Mouse (Mus musculus) forebrain, embryonic 16.5 days (tissue): Measurements from ENCODE around the gene Tuba1c. TPM values are rescaled to one million over a fixed set of nuclear protein-coding genes. Genes with fewer than 3 reads are reported as not detected.
A peak's percentile ranks its signal among the peaks of the same experiment; 100 is the strongest.

Experiments
- ATAC-seq: fragments of 200-750 bp; cut with Nextera tagmentation; 2 replicates; pipeline ENCODE4 v1.8.0; 2017; ENCODE audit warnings: mild to moderate bottlenecking, moderate library complexity
- H3K27ac ChIP-seq: fragments of 300-500 bp; sonication (generic); 2 replicates; pipeline ENCODE4 v1.5.1; 2014; ENCODE audit warnings: low read length, control low read depth
- H3K27me3 ChIP-seq: fragments of 300-500 bp; sonication (generic); replicated peaks from 2 replicates; pipeline ENCODE4 v1.6.1; 2014; ENCODE audit warnings: low read length; ENCODE audit not compliant: control insufficient read depth, insufficient read depth
- H3K36me3 ChIP-seq: fragments of 300-500 bp; sonication (generic); 2 replicates; pipeline ENCODE4 v1.6.1; 2014; ENCODE audit not compliant: control insufficient read depth, insufficient read depth
- H3K4me1 ChIP-seq: fragments of 300-500 bp; sonication (generic); replicated peaks from 2 replicates; pipeline ENCODE4 v1.6.1; 2014; ENCODE audit warnings: low read length; ENCODE audit not compliant: control insufficient read depth, insufficient read depth
- H3K4me2 ChIP-seq: fragments of 300-500 bp; sonication (generic); 2 replicates; pipeline ENCODE4 v1.6.1; 2014; ENCODE audit warnings: mild to moderate bottlenecking, low read length, control low read depth
- H3K4me3 ChIP-seq: fragments of 300-500 bp; sonication (generic); replicated peaks from 2 replicates; pipeline ENCODE4 v1.5.1; 2014; ENCODE audit warnings: mild to moderate bottlenecking, low read length, control low read depth
- H3K9ac ChIP-seq: fragments of 300-500 bp; sonication (generic); replicated peaks from 2 replicates; pipeline ENCODE4 v1.6.1; 2014; ENCODE audit warnings: low read depth, low read length, control low read depth
- H3K9me3 ChIP-seq: fragments of 300-500 bp; sonication (generic); 2 replicates; pipeline ENCODE4 v1.6.1; 2016; ENCODE audit warnings: low read length; ENCODE audit not compliant: control insufficient read depth
- WGBS: fragments of 180-500 bp; shearing (Covaris S2); extraction: QIAGEN DNeasy Blood & Tissue Kit; methylation state at CpG from one replicate; pipeline ENCODE4 v1.1.7; 2014; 5-methylcytosine and 5-hydroxymethylcytosine counted together
- polyA plus RNA-seq: library from polyadenylated mRNA; unstranded; fragments of >200 nt; fragmentation: Nextera tagmentation; extraction: Ambion mirVana; gene quantifications from 2 replicates; pipeline ENCODE4 v1.2.1, GENCODE M21; 2015

Gene Tuba1c
- polyA plus RNA-seq, 1 experiment from 2014 or later, result 42.1 TPM

- no peaks in the 10 kb centered on the region for H3K36me3 ChIP-seq
- no peaks in the 10 kb centered on the region for H3K27me3 ChIP-seq
- H3K4me3 ChIP-seq, result no peak overlapping the region
- no peak overlapping the region for H3K9ac ChIP-seq
- H3K9me3 ChIP-seq, result no peaks in the 10 kb centered on the region
- WGBS, result 82% methylated on average over 9 of the region's 9 CpGs
- peaks cover 27% of the 10 kb centered on the region for H3K4me1 ChIP-seq
- H3K27ac ChIP-seq, result no peak overlapping the region
- no peak overlapping the region for H3K4me2 ChIP-seq
- ATAC-seq, result no peak
Observed at GRCm38 (mm10) chr15:98994957-98995520, 34.7 kb upstream of the Tuba1c start.

GRCm38 (mm10) chr15:98996840-98997239, 32.9 kb upstream of the Tuba1c start:
- Histone ChIP-seq H3K4me3 (no peak overlapping the region), H3K9me3 (no peaks in the 10 kb centered on the region), H3K4me1 (peaks cover 18% of the 10 kb centered on the region), H3K4me2 (no peak overlapping the region), H3K9ac (no peak overlapping the region), H3K36me3 (no peaks in the 10 kb centered on the region), H3K27ac (peak overlapping the region; percentile 26; the same call in 1 of the 2 replicates), H3K27me3 (no peaks in the 10 kb centered on the region)
- no peak for ATAC-seq
- WGBS, result 72% methylated on average over 7 of the region's 7 CpGs

- H3K9me3 ChIP-seq, result no peaks in the 10 kb centered on the region
- ATAC-seq, result no peak
Observed at GRCm38 (mm10) chr15:98997938-98998774, 31.5 kb upstream of the Tuba1c start.

GRCm38 (mm10) chr15:98998775-98999157, 30.9 kb upstream of the Tuba1c start:
- Histone ChIP-seq H3K36me3 (no peaks in the 10 kb centered on the region), H3K9me3 (no peaks in the 10 kb centered on the region), H3K4me3 (no peak overlapping the region), H3K27ac (no peak overlapping the region), H3K27me3 (no peaks in the 10 kb centered on the region), H3K9ac (no peak overlapping the region), H3K4me1 (peaks cover 13% of the 10 kb centered on the region; the same call in 1 of the 2 replicates), H3K4me2 (no peak overlapping the region)
- 43% methylated on average over 6 of the region's 6 CpGs for WGBS
- ATAC-seq, result no peak

More at GRCm38 (mm10) chr15:98997938-98998774, 31.5 kb upstream of the Tuba1c start:
- Histone ChIP-seq H3K4me3 (no peak overlapping the region), H3K9ac (no peak overlapping the region), H3K4me2 (no peak overlapping the region), H3K27me3 (no peaks in the 10 kb centered on the region), H3K27ac (no peak overlapping the region), H3K4me1 (peaks cover 13% of the 10 kb centered on the region; the same call in 1 of the 2 replicates), H3K36me3 (no peaks in the 10 kb centered on the region)
- 45% methylated on average over 13 of the region's 13 CpGs for WGBS

GRCm38 (mm10) chr15:99000535-99001283, 29.0 kb upstream of the Tuba1c start:
- Histone ChIP-seq H3K36me3 (no peaks in the 10 kb centered on the region), H3K4me2 (no peak overlapping the region), H3K4me1 (peaks cover 11% of the 10 kb centered on the region; the same call in 1 of the 2 replicates), H3K9me3 (no peaks in the 10 kb centered on the region), H3K27ac (no peak overlapping the region), H3K4me3 (no peak overlapping the region), H3K27me3 (no peaks in the 10 kb centered on the region), H3K9ac (no peak overlapping the region)
- WGBS, result 34% methylated on average over 14 of the region's 14 CpGs
- no peak for ATAC-seq

- ATAC-seq, result 0 out of 2 replicates have a peak, but pooled peaks have one; percentile 26
- peak overlapping the region; percentile 40; the same call in 1 of the 2 replicates for H3K9ac ChIP-seq
- H3K4me1 ChIP-seq, result peaks cover 11% of the 10 kb centered on the region; the same call in 1 of the 2 replicates
- H3K4me2 ChIP-seq, result peak overlapping the region; percentile 38
- H3K36me3 ChIP-seq, result no peaks in the 10 kb centered on the region
- 21% methylated on average over 17 of the region's 17 CpGs for WGBS
- H3K27me3 ChIP-seq, result no peaks in the 10 kb centered on the region
- H3K27ac ChIP-seq, result no peak overlapping the region
- no peaks in the 10 kb centered on the region for H3K9me3 ChIP-seq
- no peak overlapping the region for H3K4me3 ChIP-seq
Observed at GRCm38 (mm10) chr15:99001451-99001931, 28.2 kb upstream of the Tuba1c start.

- no peak for ATAC-seq
- Histone ChIP-seq H3K27me3 (no peaks in the 10 kb centered on the region), H3K4me2 (no peak overlapping the region), H3K9ac (no peak overlapping the region), H3K27ac (no peak overlapping the region), H3K4me3 (no peak overlapping the region), H3K36me3 (no peaks in the 10 kb centered on the region), H3K4me1 (peaks cover 11% of the 10 kb centered on the region; the same call in 1 of the 2 replicates), H3K9me3 (no peaks in the 10 kb centered on the region)
- WGBS, result 89% methylated on average over 5 of the region's 5 CpGs
Observed at GRCm38 (mm10) chr15:99003600-99003999, 26.1 kb upstream of the Tuba1c start.

- 76% methylated on average over 6 of the region's 6 CpGs for WGBS
- Histone ChIP-seq H3K4me3 (no peak overlapping the region), H3K27ac (no peak overlapping the region), H3K4me2 (no peak overlapping the region), H3K9me3 (no peaks in the 10 kb centered on the region), H3K36me3 (no peaks in the 10 kb centered on the region), H3K9ac (no peak overlapping the region), H3K27me3 (no peaks in the 10 kb centered on the region), H3K4me1 (no peaks in the 10 kb centered on the region)
- ATAC-seq, result no peak
Observed at GRCm38 (mm10) chr15:99008801-99009241, 20.9 kb upstream of the Tuba1c start.

- no peak overlapping the region for H3K9ac ChIP-seq
- H3K27ac ChIP-seq, result no peak overlapping the region
- 83% methylated on average over 2 of the region's 2 CpGs for WGBS
- H3K27me3 ChIP-seq, result no peaks in the 10 kb centered on the region
- H3K4me3 ChIP-seq, result no peak overlapping the region
- H3K36me3 ChIP-seq, result no peaks in the 10 kb centered on the region
- H3K9me3 ChIP-seq, result no peaks in the 10 kb centered on the region
- H3K4me2 ChIP-seq, result no peak overlapping the region
- no peak for ATAC-seq
- no peaks in the 10 kb centered on the region for H3K4me1 ChIP-seq
Observed at GRCm38 (mm10) chr15:99010896-99011295, 18.8 kb upstream of the Tuba1c start.
